Comparison of ENCODE assay signal across 10 mouse cellular contexts in the genomic region with DNA sequence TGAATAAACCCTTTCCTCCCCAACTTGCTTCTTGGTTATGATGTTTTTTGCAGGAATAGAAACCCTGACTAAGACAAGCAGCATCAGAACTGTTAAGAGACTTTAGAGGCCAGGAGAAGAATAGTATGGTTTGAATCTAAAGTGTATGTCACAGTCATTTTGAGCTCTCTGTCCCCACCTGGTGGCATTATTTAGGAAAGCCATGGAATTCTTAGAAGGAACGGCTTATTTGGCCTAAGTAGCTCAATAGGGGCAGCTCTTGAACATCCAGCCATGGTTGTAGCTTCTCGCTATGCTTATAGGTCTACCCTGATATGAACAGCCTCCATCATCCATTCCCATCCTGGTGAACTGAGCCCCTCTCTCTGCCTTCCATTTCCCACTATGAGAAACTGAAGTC. TPM values are rescaled to one million over a fixed set of nuclear protein-coding genes. Genes with fewer than 3 reads are reported as not detected.
A peak's percentile ranks its signal among the peaks of the same experiment; 100 is the strongest.
DNase-seq lines count a peak whose midpoint lies in the region; ATAC-seq and TF ChIP-seq lines count a peak whose summit lies in the region.
"Had no signal": no experiment of that assay in that cellular context is flagged by ENCODE, and none has a peak within 500 bp of the region (broad histone marks: within the 10 kb centered on the region; RNA-seq: fewer than 3 reads in every experiment).

No protein-coding gene starts in this region.

- TF ChIP-seq RAD21 in CH12.LX (IDR thresholded peaks at IDR 0.05; ENCODE audit: low read depth, low read length) = peak; percentile 29

- peak; percentile 43 for DNase-seq in kidney, adult 2 months
- DNase-seq in CH12.LX (ENCODE audit: extremely low read depth) = peak; percentile 47
- DNase-seq in NIH3T3 (ENCODE audit: low read depth) = peak; percentile 77
- peak; percentile 54 for DNase-seq in embryonic facial prominence, embryonic 14.5 days (ENCODE audit: low spot score)
- peak; percentile 13 for DNase-seq in lung, postnatal 25 days (ENCODE audit: low spot score)
- no peak for DNase-seq in gastrocnemius, adult 8-10 months (ENCODE audit: low spot score in 2 of 2)

- no peaks in the 10 kb centered on the region for H3K36me3 ChIP-seq in kidney, adult 2 months (ENCODE audit: control insufficient read depth, insufficient read depth, low read length)
- H3K36me3 ChIP-seq in kidney, embryonic 16.5 days (ENCODE audit: insufficient read depth, low read length) = no peaks in the 10 kb centered on the region
- no peaks in the 10 kb centered on the region for H3K36me3 ChIP-seq in CH12.LX (replicated peaks in 1 of 2; ENCODE audit: control insufficient read depth in 1 of 2, insufficient read depth in 1 of 2, low read length in 1 of 2)
- H3K36me3 ChIP-seq in embryonic facial prominence, embryonic 14.5 days (ENCODE audit: control insufficient read depth, insufficient read depth, low read length) = no peaks in the 10 kb centered on the region
- no peaks in the 10 kb centered on the region for H3K36me3 ChIP-seq in intestine, embryonic 15.5 days
- H3K36me3 ChIP-seq: limb, embryonic 15.5 days; stomach, embryonic 15.5 days had no signal

- TF ChIP-seq EP300 in CH12.LX (IDR thresholded peaks at IDR 0.05; ENCODE audit: low read length) = no peak

- no peaks in the 10 kb centered on the region for H3K9me3 ChIP-seq in kidney, embryonic 16.5 days (ENCODE audit: low read length)
- H3K9me3 ChIP-seq in CH12.LX (replicated peaks; ENCODE audit: low read length) = no peaks in the 10 kb centered on the region
- H3K9me3 ChIP-seq in embryonic facial prominence, embryonic 14.5 days (ENCODE audit: control insufficient read depth, low read length) = no peaks in the 10 kb centered on the region
- no peaks in the 10 kb centered on the region for H3K9me3 ChIP-seq in intestine, embryonic 15.5 days
- H3K9me3 ChIP-seq: limb, embryonic 15.5 days; stomach, embryonic 15.5 days had no signal

- TF ChIP-seq CTCF in kidney, adult 2 months (conservative IDR thresholded peaks at IDR 0.05; ENCODE audit: insufficient read depth, insufficient read length, low read depth, low read length) = peak; percentile 33; the same call in 1 of the 2 replicates
- TF ChIP-seq CTCF in CH12.LX (conservative IDR thresholded peaks at IDR 0.05 in 1 of 2, IDR thresholded peaks at IDR 0.05 in 1 of 2; ENCODE audit: low read depth in 2 of 2, low read length in 2 of 2) = peak; percentile 61

- no peak overlapping the region for H3K4me2 ChIP-seq in kidney, embryonic 16.5 days (replicated peaks; ENCODE audit: low read depth, low read length)
- H3K4me2 ChIP-seq in CH12.LX (ENCODE audit: insufficient read depth, low read depth, poor library complexity, severe bottlenecking) = no peak overlapping the region
- H3K4me2 ChIP-seq in embryonic facial prominence, embryonic 14.5 days (ENCODE audit: low read depth, low read length) = no peak overlapping the region
- H3K4me2 ChIP-seq in intestine, embryonic 15.5 days (replicated peaks) = no peak overlapping the region
- H3K4me2 ChIP-seq: limb, embryonic 15.5 days; stomach, embryonic 15.5 days had no signal

- dilution Hi-C loops in CH12.LX (cut with MboI; ENCODE audit: extremely low pct_ligation_motif_present, extremely low pct_unique_long_range_greater_than_20kb, low sequenced_read_pairs) = no loop called here

- H3K9ac ChIP-seq in kidney, embryonic 16.5 days (replicated peaks; ENCODE audit: low read length) = no peak overlapping the region
- no peak overlapping the region for H3K9ac ChIP-seq in CH12.LX (ENCODE audit: insufficient read depth, low read depth)
- no peak overlapping the region for H3K9ac ChIP-seq in embryonic facial prominence, embryonic 14.5 days (ENCODE audit: low read depth, low read length)
- no peak overlapping the region for H3K9ac ChIP-seq in intestine, embryonic 15.5 days
- H3K9ac ChIP-seq: limb, embryonic 15.5 days; stomach, embryonic 15.5 days had no signal

- TF ChIP-seq POLR2A in kidney, adult 2 months (IDR thresholded peaks at IDR 0.05; ENCODE audit: low read depth, low read length) = no peak
- TF ChIP-seq POLR2A in CH12.LX (IDR thresholded peaks at IDR 0.05; ENCODE audit: low read depth, low read length) = no peak

- no peak for ATAC-seq in kidney, embryonic 16.5 days (ENCODE audit: low FRiP score, low TSS enrichment)
- ATAC-seq in embryonic facial prominence, embryonic 14.5 days (ENCODE audit: low read depth) = no peak
- ATAC-seq in intestine, embryonic 15.5 days = no peak

- no peaks in the 10 kb centered on the region for H3K27me3 ChIP-seq in kidney, adult 2 months (replicated peaks; ENCODE audit: control insufficient read depth, insufficient read depth, low read length)
- no peaks in the 10 kb centered on the region for H3K27me3 ChIP-seq in kidney, embryonic 16.5 days (ENCODE audit: insufficient read depth, low read length)
- no peaks in the 10 kb centered on the region for H3K27me3 ChIP-seq in CH12.LX (replicated peaks)
- no peaks in the 10 kb centered on the region for H3K27me3 ChIP-seq in embryonic facial prominence, embryonic 14.5 days (replicated peaks; ENCODE audit: control insufficient read depth, insufficient read depth, low read length)
- no peaks in the 10 kb centered on the region for H3K27me3 ChIP-seq in intestine, embryonic 15.5 days (replicated peaks)
- H3K27me3 ChIP-seq: limb, embryonic 15.5 days; stomach, embryonic 15.5 days had no signal

- no peaks in the 10 kb centered on the region for H3K4me1 ChIP-seq in kidney, adult 2 months (ENCODE audit: control insufficient read depth, insufficient read depth, low read length)
- H3K4me1 ChIP-seq in kidney, embryonic 16.5 days (ENCODE audit: insufficient read depth, low read length) = no peaks in the 10 kb centered on the region
- H3K4me1 ChIP-seq in CH12.LX (ENCODE audit: control insufficient read depth in 1 of 2, insufficient read depth in 2 of 2) = no peaks in the 10 kb centered on the region
- H3K4me1 ChIP-seq in embryonic facial prominence, embryonic 14.5 days (ENCODE audit: control insufficient read depth, insufficient read depth, low read length) = no peaks in the 10 kb centered on the region
- H3K4me1 ChIP-seq in intestine, embryonic 15.5 days (replicated peaks) = no peaks in the 10 kb centered on the region
- H3K4me1 ChIP-seq: limb, embryonic 15.5 days; stomach, embryonic 15.5 days had no signal

- H3K4me3 ChIP-seq in kidney, adult 2 months (ENCODE audit: insufficient read depth, low read depth, low read length) = no peak overlapping the region
- no peak overlapping the region for H3K4me3 ChIP-seq in kidney, embryonic 16.5 days (ENCODE audit: low read length)
- no peak overlapping the region for H3K4me3 ChIP-seq in CH12.LX (replicated peaks in 1 of 3; ENCODE audit: low read depth in 2 of 3, low read length in 2 of 3, poor library complexity in 1 of 3)
- H3K4me3 ChIP-seq in embryonic facial prominence, embryonic 14.5 days (ENCODE audit: low read depth, low read length) = no peak overlapping the region
- no peak overlapping the region for H3K4me3 ChIP-seq in intestine, embryonic 15.5 days (replicated peaks)
- H3K4me3 ChIP-seq: limb, embryonic 15.5 days; stomach, embryonic 15.5 days had no signal

- WGBS in kidney, adult 2 months = 54% methylated on average over 2 of the region's 2 CpGs
- WGBS in kidney, embryonic 16.5 days = 51% methylated on average over 2 of the region's 2 CpGs
- WGBS in embryonic facial prominence, embryonic 14.5 days = 42% methylated on average over 2 of the region's 2 CpGs
- 48% methylated on average over 2 of the region's 2 CpGs for WGBS in intestine, embryonic 15.5 days

- no peaks in the 10 kb centered on the region for H3K79me2 ChIP-seq in CH12.LX (replicated peaks; ENCODE audit: control insufficient read depth, extremely low read depth, insufficient read depth, poor library complexity, severe bottlenecking)

- H3K27ac ChIP-seq in kidney, adult 2 months (ENCODE audit: insufficient read depth, low read depth, low read length) = no peak overlapping the region
- H3K27ac ChIP-seq in kidney, embryonic 16.5 days (ENCODE audit: low read length) = no peak overlapping the region
- H3K27ac ChIP-seq in CH12.LX (ENCODE audit: insufficient read depth, low read depth) = no peak overlapping the region
- H3K27ac ChIP-seq in embryonic facial prominence, embryonic 14.5 days (replicated peaks; ENCODE audit: low read depth, low read length) = no peak overlapping the region
- no peak overlapping the region for H3K27ac ChIP-seq in intestine, embryonic 15.5 days
- H3K27ac ChIP-seq: limb, embryonic 15.5 days; stomach, embryonic 15.5 days had no signal

- in situ Hi-C loops in CH12.LX (cut with MboI; ENCODE audit: low pct_ligation_motif_present, low pct_unique_long_range_greater_than_20kb, low sequenced_read_pairs) = no loop called here

TF ChIP-seq in CH12.LX, 34 proteins besides CTCF, POLR2A, EP300 and RAD21:
- TF ChIP-seq SMC3 (IDR thresholded peaks at IDR 0.05; ENCODE audit: low read depth, low read length) = peak; percentile 45
- no peak for TF ChIP-seq JUN (IDR thresholded peaks at IDR 0.05; ENCODE audit: insufficient read depth, low read depth, low read length)
TF ChIP-seq in CH12.LX: peak in this region for 1.

RNA-seq across cellular contexts. Expression of a gene that starts 17.1 kb away (rescaled TPM):
- polyA plus RNA-seq in kidney, adult 2 months (2012; rRNA removed) = 0.02 and 0.03 TPM in 2 replicates
- polyA plus RNA-seq in kidney, embryonic 16.5 days (2015; fragmentation: Nextera tagmentation; extraction: Ambion mirVana) = not detected in 2 replicates
- total RNA-seq in CH12.LX (2012; rRNA removed) (not detected in 2 replicates), CH12.LX (2014; rRNA removed) (not detected in 2 replicates)
- not detected in 2 replicates for polyA plus RNA-seq in CH12.LX (2012; ENCODE audit: insufficient read length, low read depth)
- polyA plus RNA-seq in embryonic facial prominence, embryonic 14.5 days (2014; fragmentation: Nextera tagmentation; extraction: Ambion mirVana) = not detected in 2 replicates
- not detected for total RNA-seq in gastrocnemius, adult 8-10 months (2022)
- polyA plus RNA-seq in intestine, embryonic 15.5 days (2015; fragmentation: Nextera tagmentation; extraction: Ambion mirVana) = not detected in 2 replicates
- polyA plus RNA-seq: limb, embryonic 15.5 days had no signal

RNA-seq across cellular contexts. Expression of a gene that starts 40.1 kb away (rescaled TPM):
- 16.4 and 19.4 TPM in 2 replicates for polyA plus RNA-seq in kidney, adult 2 months (2012; rRNA removed)
- polyA plus RNA-seq in kidney, embryonic 16.5 days (2015; fragmentation: Nextera tagmentation; extraction: Ambion mirVana) = 92.2 and 92.3 TPM in 2 replicates
- total RNA-seq in CH12.LX (2012; rRNA removed) (48.3 and 53.6 TPM in 2 replicates), CH12.LX (2014; rRNA removed) (81.3 and 87.7 TPM in 2 replicates)
- 57.9 and 65.1 TPM in 2 replicates for polyA plus RNA-seq in CH12.LX (2012; ENCODE audit: insufficient read length, low read depth)
- 84.2 and 87.8 TPM in 2 replicates for polyA plus RNA-seq in embryonic facial prominence, embryonic 14.5 days (2014; fragmentation: Nextera tagmentation; extraction: Ambion mirVana)
- total RNA-seq in gastrocnemius, adult 8-10 months (2022) = 10 to 100 TPM; 21.7 to 25.0 (median 24.2) TPM
- 56.4 and 64.9 TPM in 2 replicates for polyA plus RNA-seq in intestine, embryonic 15.5 days (2015; fragmentation: Nextera tagmentation; extraction: Ambion mirVana)

Comparison
In these comparisons a context has a peak if more than half of its experiments do, and no peak if none do; other contexts are left out.
1. DNase-seq: peak in kidney, adult 2 months (single experiment), CH12.LX (single experiment), NIH3T3 (single experiment), embryonic facial prominence, embryonic 14.5 days (single experiment) and lung, postnatal 25 days (single experiment); none in gastrocnemius, adult 8-10 months (0 of 2).